Mouse (Mus musculus) T-cell, adult 66 days (primary cell): ENCODE results near the gene Phf11b. TPM values are rescaled to one million over a fixed set of nuclear protein-coding genes. Genes with fewer than 3 reads are reported as not detected.

ENCODE experiments used
- total RNA-seq, 2 experiments: library from RNA; stranded (reverse); gene quantifications; 3 replicates in 1 of 2; 4 replicates in 1 of 2; pipeline ENCODE4 v1.2.4; 2023

Phf11b gene
- 10 to 100 TPM; 35.7 to 46.0 TPM for total RNA-seq

GRCm38 (mm10) chr14:59341189-59341588, at the start of gene Phf11b:
Phf11b (minus strand) TSS chr14:59341351.

DNA sequence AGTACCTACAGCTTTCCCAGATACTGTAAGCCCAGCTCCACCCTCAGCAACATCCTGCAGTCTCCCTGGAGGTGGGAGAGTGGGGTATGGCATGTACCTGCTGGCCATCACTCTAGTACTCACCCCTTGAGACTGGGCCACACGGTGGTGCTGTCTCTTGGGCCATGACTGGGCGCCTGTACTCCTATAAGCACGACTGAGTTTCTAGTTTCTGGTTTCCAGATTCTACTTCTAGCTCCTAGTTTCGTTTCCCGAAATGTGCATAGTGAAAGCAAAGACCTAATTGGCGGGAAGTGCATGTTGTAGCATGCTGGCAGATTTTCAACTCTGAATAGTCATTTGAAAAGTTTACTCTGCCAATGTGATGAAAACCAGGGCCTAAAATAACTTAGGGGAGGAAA, 24.1 kb upstream of the Phf11b start, which contains the start of gene Phf11d:
TSS of gene Phf11d (minus strand) at position 227 of the 401 bp plus-strand sequence.

GRCm38 (mm10) chr14:59297391-59297790, 43.8 kb downstream of the Phf11b start, which contains the start of gene Phf11a:
Phf11a (minus strand) TSS chr14:59297522.

Other genes with a start within 250 kb of the Phf11b start
- gene 1700129C05Rik, start 198.5 kb downstream of the Phf11b start, total RNA-seq, result not detected
- gene Gm5142, start 162.6 kb downstream of the Phf11b start, total RNA-seq, result not detected
- 10 to 100 TPM; 95.2 to 96.2 TPM for gene Rcbtb1, start 140.1 kb downstream of the Phf11b start, total RNA-seq
- gene Gm6904, start 81.1 kb downstream of the Phf11b start, total RNA-seq, result 1 to 10 TPM; 4.9 to 9.4 TPM
- 1 to 10 TPM; 5.6 to 7.0 TPM for gene Phf11a, start 43.8 kb downstream of the Phf11b start, total RNA-seq
- gene Phf11d, start 24.1 kb upstream of the Phf11b start, total RNA-seq, result 10 to 100 TPM; 12.6 to 13.3 TPM
- gene Phf11c, start 54.0 kb upstream of the Phf11b start, total RNA-seq, result 10 to 100 TPM; 17.4 to 21.0 TPM
- gene Setdb2, start 99.5 kb upstream of the Phf11b start, total RNA-seq, result 10 to 100 TPM; 39.9 to 49.5 TPM
- 10 to 100 TPM; 27.3 to 35.5 TPM for gene Cab39l, start 99.6 kb upstream of the Phf11b start, total RNA-seq